Mouse (Mus musculus): Measurements from ENCODE around the gene Kcnc1. TPM values are rescaled to one million over a fixed set of nuclear protein-coding genes. Genes with fewer than 3 reads are reported as not detected.
A peak's percentile ranks its signal among the peaks of the same experiment; 100 is the strongest.

Gene Kcnc1
- polyA plus RNA-seq, 1 experiment, result 68.6 TPM

DNA sequence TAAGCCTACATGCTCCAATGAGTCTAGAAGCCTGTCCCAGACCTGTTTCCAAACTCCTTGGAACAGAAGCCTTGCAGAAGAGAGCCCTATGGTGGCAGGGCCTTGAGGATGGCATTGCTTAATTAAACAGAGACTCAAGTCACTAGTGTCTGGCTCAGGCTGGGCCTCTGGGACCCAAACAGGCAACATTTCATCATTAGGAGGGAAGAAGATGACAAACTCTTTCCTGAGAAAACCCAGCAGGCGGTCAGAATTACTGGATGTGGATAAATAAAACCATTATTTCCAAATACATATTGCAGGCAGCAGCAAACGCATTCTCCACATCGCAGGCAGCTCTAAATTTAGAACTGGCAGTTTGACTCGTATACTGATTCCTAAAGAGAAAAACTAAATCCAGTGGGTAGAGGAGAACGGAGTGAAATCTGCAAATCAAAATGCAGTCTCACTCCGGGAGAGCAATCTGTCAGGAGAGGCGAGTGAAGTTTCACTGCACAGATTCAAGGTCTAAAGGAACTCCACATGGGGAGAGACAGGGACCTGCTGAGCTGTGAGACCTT is 70.2 kb downstream of the Kcnc1 start:
- peak in 1 of 2 experiments; percentile 42 for DNase-seq (ENCODE audit: extremely low spot score in 1 of 2, low spot score in 1 of 2)

GRCm38 (mm10) chr7:46469542-46469941 is 73.2 kb downstream of the Kcnc1 start:
- DNase-seq (ENCODE audit: extremely low spot score in 1 of 2, low spot score in 1 of 2), result no peak

DNA sequence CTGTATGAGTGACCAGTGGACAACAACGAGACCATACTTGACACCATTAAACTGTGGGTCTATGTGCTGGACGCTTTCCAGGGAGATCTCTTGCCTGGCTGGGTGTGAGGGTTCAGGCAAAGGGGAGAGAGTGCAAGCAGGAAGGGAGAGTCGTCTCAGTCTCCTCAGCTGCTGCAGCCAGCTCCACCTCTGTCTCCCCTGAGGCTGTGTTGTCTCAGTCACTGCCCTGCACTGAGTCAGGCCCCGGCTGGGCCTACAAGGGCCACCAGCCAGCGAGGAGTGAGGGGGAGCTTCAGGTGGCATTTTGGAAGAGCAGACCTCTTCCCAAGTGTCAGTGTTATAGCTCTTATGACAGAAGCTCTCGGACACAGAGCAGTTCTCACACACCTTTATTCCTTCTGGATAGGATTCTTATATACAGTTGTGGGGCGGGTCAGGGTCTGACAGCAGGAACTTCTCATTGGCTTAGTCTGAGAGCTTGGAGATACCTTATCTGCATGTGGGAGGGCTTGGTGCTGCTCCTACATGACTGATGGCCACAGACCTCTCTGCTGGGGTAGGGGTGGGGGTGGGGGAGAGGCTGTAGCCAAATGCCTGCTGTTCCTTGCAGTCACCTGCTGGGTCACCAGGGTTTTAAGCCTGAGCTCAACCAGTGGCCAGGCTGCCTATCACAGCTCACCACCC is 74.9 kb downstream of the Kcnc1 start:
- no peak for DNase-seq (ENCODE audit: extremely low spot score in 1 of 2, low spot score in 1 of 2)

GRCm38 (mm10) chr7:46473141-46473540 is 76.8 kb downstream of the Kcnc1 start:
- no peak for DNase-seq (ENCODE audit: extremely low spot score in 1 of 2, low spot score in 1 of 2)

DNA sequence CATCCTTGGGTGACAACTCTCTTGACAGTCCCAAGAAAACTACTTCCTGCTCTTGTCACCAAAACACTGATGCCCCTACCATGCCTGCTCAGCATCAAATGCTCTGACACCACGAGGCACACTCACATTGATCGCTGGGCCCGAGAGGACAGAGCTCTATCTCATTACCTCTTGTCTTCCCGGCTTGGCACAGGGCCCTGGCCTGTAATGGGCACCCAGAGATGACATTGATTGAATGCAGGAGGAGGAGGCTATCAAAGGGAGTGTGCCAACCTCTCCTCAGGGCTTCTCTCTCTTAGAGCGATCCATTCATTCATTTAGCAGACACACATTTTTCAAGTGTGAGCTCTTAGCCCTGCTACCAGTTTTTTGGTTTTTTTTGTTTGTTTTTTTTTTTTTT is 79.2 kb downstream of the Kcnc1 start:
- DNase-seq (ENCODE audit: extremely low spot score in 1 of 2, low spot score in 1 of 2), result no peak

GRCm38 (mm10) chr7:46477456-46477855 is 81.2 kb downstream of the Kcnc1 start:
- DNase-seq (ENCODE audit: extremely low spot score in 1 of 2, low spot score in 1 of 2), result no peak

- DNase-seq (ENCODE audit: extremely low spot score in 1 of 2, low spot score in 1 of 2), result peak in 1 of 2 experiments; percentile 40
Observed at GRCm38 (mm10) chr7:46479793-46480192, 83.5 kb downstream of the Kcnc1 start.

- DNase-seq (ENCODE audit: extremely low spot score in 1 of 2, low spot score in 1 of 2), result no peak
Observed at GRCm38 (mm10) chr7:46482099-46482531, 85.8 kb downstream of the Kcnc1 start.

- no peak for DNase-seq (ENCODE audit: extremely low spot score in 1 of 2, low spot score in 1 of 2)
Observed at GRCm38 (mm10) chr7:46483050-46483449, 86.8 kb downstream of the Kcnc1 start.

DNA sequence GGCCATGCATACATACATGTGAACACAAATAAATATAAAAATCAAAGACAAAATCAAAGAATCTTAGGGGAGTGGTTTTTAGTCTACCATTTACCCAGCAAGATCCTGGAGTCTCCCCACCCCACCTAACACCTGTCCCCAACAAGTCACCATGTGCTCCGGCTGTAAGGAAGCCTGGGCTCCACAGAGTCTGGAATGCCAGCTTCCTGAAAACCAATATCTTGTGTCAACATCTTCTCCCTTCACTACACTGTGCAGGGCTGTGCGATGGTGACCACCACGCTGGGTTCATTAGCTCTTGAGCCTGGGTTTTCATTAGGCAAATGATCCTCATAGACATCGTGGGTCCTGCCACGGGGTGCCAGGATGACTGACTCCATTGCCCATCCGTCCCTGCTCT is 87.9 kb downstream of the Kcnc1 start:
- no peak for DNase-seq (ENCODE audit: extremely low spot score in 1 of 2, low spot score in 1 of 2)

GRCm38 (mm10) chr7:46486761-46487160 is 90.5 kb downstream of the Kcnc1 start:
- DNase-seq (ENCODE audit: extremely low spot score in 1 of 2, low spot score in 1 of 2), result no peak

DNA sequence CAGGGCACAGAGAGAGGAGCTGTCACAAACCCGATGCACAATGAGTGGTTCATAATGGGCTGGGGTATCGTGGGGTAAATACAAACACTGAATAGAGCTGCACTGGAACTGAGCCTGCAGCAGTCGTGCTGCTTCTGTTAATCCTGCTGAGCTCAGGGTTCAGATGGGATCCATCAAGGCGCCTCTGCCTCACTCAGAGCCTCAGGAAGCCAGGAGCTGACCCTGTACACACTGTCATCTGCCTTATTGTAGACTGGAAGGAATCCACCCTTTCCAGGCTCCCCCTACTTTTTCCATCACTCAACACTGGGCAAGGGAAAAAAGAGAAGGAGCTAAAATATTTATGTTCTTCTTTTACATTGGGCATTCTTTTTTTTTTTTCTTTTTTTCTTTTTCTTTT is 91.1 kb downstream of the Kcnc1 start:
- DNase-seq (ENCODE audit: extremely low spot score in 1 of 2, low spot score in 1 of 2), result no peak

Other genes with a start within 250 kb of the Kcnc1 start
- 17.7 and 17.8 TPM in 2 replicates for gene Abcc8, start 216.5 kb upstream of the Kcnc1 start, polyA plus RNA-seq (2012; rRNA removed)
- 0.12 and 0.23 TPM in 2 replicates for gene Ush1c, start 158.0 kb upstream of the Kcnc1 start, polyA plus RNA-seq (2012; rRNA removed)
- gene Otog, start 155.5 kb upstream of the Kcnc1 start, polyA plus RNA-seq (2012; rRNA removed), result 0.08 and 0.23 TPM in 2 replicates
- gene Myod1, start 20.0 kb upstream of the Kcnc1 start, polyA plus RNA-seq (2012; rRNA removed), result 0.06 and 0.36 TPM in 2 replicates
- gene Sergef, start 243.3 kb downstream of the Kcnc1 start, polyA plus RNA-seq (2012; rRNA removed), result 48.0 and 50.4 TPM in 2 replicates